Mouse (Mus musculus): ENCODE measurements around the gene Rad54l. TPM values are rescaled to one million over a fixed set of nuclear protein-coding genes. Genes with fewer than 3 reads are reported as not detected.

Rad54l gene
- polyA plus RNA-seq, 1 experiment from 2014 or later = 5.2 TPM

DNA sequence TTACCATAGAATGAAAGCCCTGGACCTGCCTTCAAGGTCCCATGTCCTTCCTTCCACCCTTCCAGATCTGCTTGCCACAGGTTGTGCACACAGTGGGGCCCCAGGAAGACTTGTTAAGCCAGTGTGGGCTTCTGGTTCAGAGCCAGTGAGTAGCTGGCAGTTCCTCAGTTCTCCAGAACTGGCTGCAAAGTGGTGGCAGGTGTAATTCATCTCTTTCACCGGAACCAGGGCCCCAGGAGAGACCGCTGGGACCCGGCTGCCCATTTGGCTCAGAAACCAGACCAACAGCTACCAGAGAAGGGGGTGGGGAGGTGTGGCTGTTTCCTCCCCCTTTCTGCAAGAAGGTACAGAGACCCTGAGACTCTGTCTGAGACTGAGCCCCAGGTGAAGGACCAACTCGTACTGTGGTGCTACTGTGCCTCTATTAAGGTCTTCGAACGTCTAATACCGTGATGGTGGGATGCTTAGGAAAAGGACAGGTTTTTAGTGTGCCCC lies 19.9 kb upstream of the Rad54l start:
- 26% methylated on average over 7 of the region's 7 CpGs for WGBS
- H3K9ac ChIP-seq (ENCODE audit: low read depth, low read length) = no peak overlapping the region
- no peak for TF ChIP-seq CTCF (IDR thresholded peaks at IDR 0.05; ENCODE audit: low read depth)
- no peaks in the 10 kb centered on the region for H3K9me3 ChIP-seq (ENCODE audit: control insufficient read depth)
- no peaks in the 10 kb centered on the region for H3K27me3 ChIP-seq (replicated peaks; ENCODE audit: control insufficient read depth, insufficient read depth, low read length)
- ATAC-seq = no peak
- H3K27ac ChIP-seq (ENCODE audit: low read depth, low read length) = no peak overlapping the region
- peaks cover 4% of the 10 kb centered on the region; the same call in 1 of the 2 replicates for H3K4me1 ChIP-seq (replicated peaks; ENCODE audit: control insufficient read depth, insufficient read depth, low read length)
- H3K4me2 ChIP-seq (replicated peaks; ENCODE audit: low read depth) = peak overlapping the region; percentile 98
- peak overlapping the region; percentile 72; the same call in 1 of the 2 replicates for H3K4me3 ChIP-seq (ENCODE audit: low read depth, low read length)
- H3K36me3 ChIP-seq (ENCODE audit: control insufficient read depth, insufficient read depth) = no peaks in the 10 kb centered on the region

GRCm38 (mm10) chr4:116142269-116142668 lies 18.8 kb upstream of the Rad54l start:
- ATAC-seq = no peak
- no peak overlapping the region for H3K4me2 ChIP-seq (replicated peaks; ENCODE audit: low read depth)
- 85% methylated on average over 7 of the region's 7 CpGs for WGBS
- peaks cover 4% of the 10 kb centered on the region; the same call in 1 of the 2 replicates for H3K4me1 ChIP-seq (replicated peaks; ENCODE audit: control insufficient read depth, insufficient read depth, low read length)
- H3K36me3 ChIP-seq (ENCODE audit: control insufficient read depth, insufficient read depth) = no peaks in the 10 kb centered on the region
- no peak overlapping the region for H3K4me3 ChIP-seq (ENCODE audit: low read depth, low read length)
- H3K27me3 ChIP-seq (replicated peaks; ENCODE audit: control insufficient read depth, insufficient read depth, low read length) = no peaks in the 10 kb centered on the region
- no peaks in the 10 kb centered on the region for H3K9me3 ChIP-seq (ENCODE audit: control insufficient read depth)
- no peak overlapping the region for H3K27ac ChIP-seq (ENCODE audit: low read depth, low read length)
- TF ChIP-seq CTCF (IDR thresholded peaks at IDR 0.05; ENCODE audit: low read depth) = no peak
- H3K9ac ChIP-seq (ENCODE audit: low read depth, low read length) = no peak overlapping the region

DNA sequence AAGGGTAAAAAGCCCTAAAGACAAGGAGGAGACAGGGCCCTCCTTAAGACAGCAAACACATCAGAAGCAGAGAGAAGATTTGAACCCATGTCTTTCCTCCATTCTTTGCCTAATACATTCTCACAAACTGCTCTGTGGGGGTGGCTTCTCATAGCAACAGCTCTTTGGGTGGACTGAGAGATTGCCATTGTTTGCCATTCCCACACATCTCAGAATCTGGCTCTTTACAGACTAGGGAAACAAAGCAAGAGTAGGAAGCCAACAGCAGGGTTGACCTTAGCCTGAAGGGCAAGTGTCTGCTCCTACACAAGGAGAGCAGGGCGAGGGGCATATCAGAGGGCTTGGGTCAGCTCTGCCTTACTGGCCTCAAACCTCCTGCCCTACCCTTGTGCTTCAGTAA lies 18.2 kb upstream of the Rad54l start:
- TF ChIP-seq CTCF (IDR thresholded peaks at IDR 0.05; ENCODE audit: low read depth) = no peak
- H3K9me3 ChIP-seq (ENCODE audit: control insufficient read depth) = no peaks in the 10 kb centered on the region
- no peak overlapping the region for H3K27ac ChIP-seq (ENCODE audit: low read depth, low read length)
- H3K36me3 ChIP-seq (ENCODE audit: control insufficient read depth, insufficient read depth) = no peaks in the 10 kb centered on the region
- no peak overlapping the region for H3K4me3 ChIP-seq (ENCODE audit: low read depth, low read length)
- H3K27me3 ChIP-seq (replicated peaks; ENCODE audit: control insufficient read depth, insufficient read depth, low read length) = no peaks in the 10 kb centered on the region
- no peak for ATAC-seq
- H3K9ac ChIP-seq (ENCODE audit: low read depth, low read length) = no peak overlapping the region
- 86% methylated on average over 1 of the region's 1 CpGs for WGBS
- peaks cover 4% of the 10 kb centered on the region; the same call in 1 of the 2 replicates for H3K4me1 ChIP-seq (replicated peaks; ENCODE audit: control insufficient read depth, insufficient read depth, low read length)
- H3K4me2 ChIP-seq (replicated peaks; ENCODE audit: low read depth) = no peak overlapping the region

DNA sequence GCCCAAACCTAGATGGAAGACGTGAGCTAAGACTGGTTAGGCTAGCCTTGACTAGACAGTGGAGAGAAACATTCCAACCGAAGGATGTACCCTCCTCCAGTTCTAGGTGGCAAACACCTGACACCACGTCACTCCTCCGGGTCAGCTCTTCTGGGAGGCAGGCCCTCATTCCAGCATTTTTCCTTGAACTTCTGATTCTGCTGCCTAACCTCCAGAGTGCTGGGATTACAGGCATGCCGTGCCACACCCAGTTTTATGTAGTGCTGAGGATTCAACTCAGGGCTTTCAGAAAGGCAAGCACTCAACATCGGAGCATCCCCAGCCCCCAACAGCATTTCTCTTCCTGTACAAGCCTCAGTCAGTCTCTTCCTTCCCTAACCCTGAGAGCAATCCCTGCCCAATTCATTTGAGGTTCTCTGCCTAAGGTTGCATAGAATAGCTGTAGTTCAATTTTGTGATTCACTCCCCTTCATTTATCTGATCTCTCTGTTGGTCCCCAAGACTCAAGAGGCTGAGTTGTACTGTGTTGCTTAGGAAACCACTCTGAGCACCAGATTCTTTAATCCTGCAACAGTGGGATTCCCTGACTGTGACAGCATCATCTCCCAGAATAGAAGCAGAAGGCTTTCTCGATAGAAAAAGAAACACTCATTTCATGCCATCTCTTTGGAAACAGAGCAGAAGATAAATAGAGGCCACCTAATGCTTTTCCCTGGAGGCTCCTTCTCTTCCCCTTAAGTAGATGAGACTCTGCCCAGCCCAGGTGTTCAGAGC lies 17.5 kb upstream of the Rad54l start:
- no peaks in the 10 kb centered on the region for H3K36me3 ChIP-seq (ENCODE audit: control insufficient read depth, insufficient read depth)
- WGBS = 77% methylated on average over 7 of the region's 7 CpGs
- no peaks in the 10 kb centered on the region for H3K9me3 ChIP-seq (ENCODE audit: control insufficient read depth)
- H3K27me3 ChIP-seq (replicated peaks; ENCODE audit: control insufficient read depth, insufficient read depth, low read length) = no peaks in the 10 kb centered on the region
- H3K27ac ChIP-seq (ENCODE audit: low read depth, low read length) = no peak overlapping the region
- H3K9ac ChIP-seq (ENCODE audit: low read depth, low read length) = no peak overlapping the region
- no peak overlapping the region for H3K4me3 ChIP-seq (ENCODE audit: low read depth, low read length)
- ATAC-seq = no peak
- H3K4me2 ChIP-seq (replicated peaks; ENCODE audit: low read depth) = no peak overlapping the region
- no peak for TF ChIP-seq CTCF (IDR thresholded peaks at IDR 0.05; ENCODE audit: low read depth)
- peaks cover 4% of the 10 kb centered on the region; the same call in 1 of the 2 replicates for H3K4me1 ChIP-seq (replicated peaks; ENCODE audit: control insufficient read depth, insufficient read depth, low read length)

- 46% methylated on average over 13 of the region's 13 CpGs for WGBS
- Histone ChIP-seq H3K4me2 (replicated peaks; ENCODE audit: low read depth) (no peak overlapping the region), H3K9ac (ENCODE audit: low read depth, low read length) (no peak overlapping the region), H3K36me3 (ENCODE audit: control insufficient read depth, insufficient read depth) (no peaks in the 10 kb centered on the region), H3K27me3 (replicated peaks; ENCODE audit: control insufficient read depth, insufficient read depth, low read length) (no peaks in the 10 kb centered on the region), H3K4me1 (replicated peaks; ENCODE audit: control insufficient read depth, insufficient read depth, low read length) (no peaks in the 10 kb centered on the region), H3K9me3 (ENCODE audit: control insufficient read depth) (no peaks in the 10 kb centered on the region), H3K4me3 (ENCODE audit: low read depth, low read length) (no peak overlapping the region), H3K27ac (ENCODE audit: low read depth, low read length) (no peak overlapping the region)
- ATAC-seq = no peak
- no peak for TF ChIP-seq CTCF (IDR thresholded peaks at IDR 0.05; ENCODE audit: low read depth)
Observed at GRCm38 (mm10) chr4:116137421-116137996, 14.0 kb upstream of the Rad54l start.

DNA sequence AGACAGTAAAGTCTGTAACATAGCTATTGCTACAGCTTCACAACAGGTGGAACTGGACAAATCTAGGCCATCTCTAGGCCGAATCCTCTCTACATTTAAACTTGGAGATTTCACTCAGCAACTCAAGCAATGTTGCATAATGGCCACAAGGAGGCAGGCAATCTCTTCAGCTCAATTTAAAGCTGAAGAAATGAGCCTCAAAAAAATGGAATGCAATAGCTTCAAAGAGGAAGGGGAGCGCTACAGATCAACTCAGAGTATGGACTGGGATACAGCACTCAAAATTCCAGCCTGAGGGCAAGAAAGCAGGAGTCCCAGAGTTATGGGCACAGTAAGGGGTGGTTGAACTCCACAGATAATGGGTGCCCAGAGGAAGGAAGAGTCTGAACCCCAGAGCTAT lies 11.5 kb upstream of the Rad54l start:
- H3K4me1 ChIP-seq (replicated peaks; ENCODE audit: control insufficient read depth, insufficient read depth, low read length) = no peaks in the 10 kb centered on the region
- H3K4me2 ChIP-seq (replicated peaks; ENCODE audit: low read depth) = no peak overlapping the region
- H3K9me3 ChIP-seq (ENCODE audit: control insufficient read depth) = no peaks in the 10 kb centered on the region
- WGBS = 37% methylated on average over 2 of the region's 2 CpGs
- ATAC-seq = no peak
- H3K27me3 ChIP-seq (replicated peaks; ENCODE audit: control insufficient read depth, insufficient read depth, low read length) = no peaks in the 10 kb centered on the region
- H3K9ac ChIP-seq (ENCODE audit: low read depth, low read length) = no peak overlapping the region
- H3K36me3 ChIP-seq (ENCODE audit: control insufficient read depth, insufficient read depth) = no peaks in the 10 kb centered on the region
- TF ChIP-seq CTCF (IDR thresholded peaks at IDR 0.05; ENCODE audit: low read depth) = peak; percentile 94
- H3K4me3 ChIP-seq (ENCODE audit: low read depth, low read length) = no peak overlapping the region
- no peak overlapping the region for H3K27ac ChIP-seq (ENCODE audit: low read depth, low read length)
